Mouse (Mus musculus): ENCODE data around the gene Sirt4. TPM values are rescaled to one million over a fixed set of nuclear protein-coding genes. Genes with fewer than 3 reads are reported as not detected.

Gene Sirt4
- polyA plus RNA-seq, 1 experiment from 2014 or later, result 15.7 TPM

GRCm38 (mm10) chr5:115487353-115487752, 2.8 kb upstream of the Sirt4 start:
- peaks cover 9% of the 10 kb centered on the region; the same call in 1 of the 2 replicates for H3K4me1 ChIP-seq (ENCODE audit: insufficient read depth, low read depth, low read length)
- ATAC-seq, result no peak
- no peaks in the 10 kb centered on the region for H3K36me3 ChIP-seq (ENCODE audit: insufficient read depth, low read length)
- no peaks in the 10 kb centered on the region for H3K9me3 ChIP-seq (ENCODE audit: low read length)
- WGBS, result 71% methylated on average over 8 of the region's 8 CpGs
- H3K9ac ChIP-seq (replicated peaks; ENCODE audit: low read depth), result no peak overlapping the region
- no peak overlapping the region for H3K27ac ChIP-seq (ENCODE audit: low read length)
- H3K4me3 ChIP-seq (ENCODE audit: low read depth, low read length), result no peak overlapping the region
- TF ChIP-seq CTCF (IDR thresholded peaks at IDR 0.05) (no peak), EP300 (IDR thresholded peaks at IDR 0.05) (no peak)
- no peaks in the 10 kb centered on the region for H3K27me3 ChIP-seq (replicated peaks; ENCODE audit: insufficient read depth, low read length)
- no peak overlapping the region for H3K4me2 ChIP-seq (replicated peaks; ENCODE audit: low read depth, low read length)
- DNase-seq (ENCODE audit: low spot score), result no peak

GRCm38 (mm10) chr5:115486726-115487125, 2.2 kb upstream of the Sirt4 start:
- Histone ChIP-seq H3K27ac (ENCODE audit: low read length) (no peak overlapping the region), H3K36me3 (ENCODE audit: insufficient read depth, low read length) (no peaks in the 10 kb centered on the region), H3K9me3 (ENCODE audit: low read length) (no peaks in the 10 kb centered on the region), H3K27me3 (replicated peaks; ENCODE audit: insufficient read depth, low read length) (no peaks in the 10 kb centered on the region), H3K9ac (replicated peaks; ENCODE audit: low read depth) (no peak overlapping the region), H3K4me2 (replicated peaks; ENCODE audit: low read depth, low read length) (no peak overlapping the region), H3K4me3 (ENCODE audit: low read depth, low read length) (no peak overlapping the region), H3K4me1 (ENCODE audit: insufficient read depth, low read depth, low read length) (peaks cover 4% of the 10 kb centered on the region; the same call in 1 of the 2 replicates)
- 39% methylated on average over 4 of the region's 4 CpGs for WGBS
- ATAC-seq (no peak), DNase-seq (ENCODE audit: low spot score) (no peak)
- TF ChIP-seq CTCF (IDR thresholded peaks at IDR 0.05) (no peak), EP300 (IDR thresholded peaks at IDR 0.05) (no peak)

- H3K36me3 ChIP-seq (ENCODE audit: insufficient read depth, low read length), result no peaks in the 10 kb centered on the region
- no peaks in the 10 kb centered on the region for H3K9me3 ChIP-seq (ENCODE audit: low read length)
- H3K27ac ChIP-seq (ENCODE audit: low read length), result no peak overlapping the region
- H3K4me2 ChIP-seq (replicated peaks; ENCODE audit: low read depth, low read length), result no peak overlapping the region
- TF ChIP-seq CTCF (IDR thresholded peaks at IDR 0.05) (no peak), EP300 (IDR thresholded peaks at IDR 0.05) (no peak)
- no peaks in the 10 kb centered on the region for H3K27me3 ChIP-seq (replicated peaks; ENCODE audit: insufficient read depth, low read length)
- WGBS, result 66% methylated on average over 18 of the region's 18 CpGs
- DNase-seq (ENCODE audit: low spot score) (no peak), ATAC-seq (no peak)
- H3K9ac ChIP-seq (replicated peaks; ENCODE audit: low read depth), result no peak overlapping the region
- peaks cover 4% of the 10 kb centered on the region; the same call in 1 of the 2 replicates for H3K4me1 ChIP-seq (ENCODE audit: insufficient read depth, low read depth, low read length)
- H3K4me3 ChIP-seq (ENCODE audit: low read depth, low read length), result no peak overlapping the region
Observed at GRCm38 (mm10) chr5:115485489-115486205, 1.1 kb upstream of the Sirt4 start.

GRCm38 (mm10) chr5:115484996-115485395, 471 bp upstream of the Sirt4 start:
- Histone ChIP-seq H3K27ac (ENCODE audit: low read length) (peak overlapping the region; percentile 84; the same call in 1 of the 2 replicates), H3K4me1 (ENCODE audit: insufficient read depth, low read depth, low read length) (peaks cover 4% of the 10 kb centered on the region; the same call in 1 of the 2 replicates), H3K4me2 (replicated peaks; ENCODE audit: low read depth, low read length) (peak overlapping the region; percentile 61; the same call in 1 of the 2 replicates), H3K27me3 (replicated peaks; ENCODE audit: insufficient read depth, low read length) (no peaks in the 10 kb centered on the region), H3K9me3 (ENCODE audit: low read length) (no peaks in the 10 kb centered on the region), H3K9ac (replicated peaks; ENCODE audit: low read depth) (no peak overlapping the region; the same call in 1 of the 2 replicates), H3K36me3 (ENCODE audit: insufficient read depth, low read length) (no peaks in the 10 kb centered on the region), H3K4me3 (ENCODE audit: low read depth, low read length) (peak overlapping the region; percentile 42; the same call in 1 of the 2 replicates)
- no peak for TF ChIP-seq CTCF (IDR thresholded peaks at IDR 0.05)
- no peak for TF ChIP-seq EP300 (IDR thresholded peaks at IDR 0.05)
- no peak for DNase-seq (ENCODE audit: low spot score)
- 62% methylated on average over 5 of the region's 5 CpGs for WGBS
- ATAC-seq, result no peak

- WGBS, result 57% methylated on average over 6 of the region's 6 CpGs
- no peaks in the 10 kb centered on the region; the same call in 1 of the 2 replicates for H3K4me1 ChIP-seq (ENCODE audit: insufficient read depth, low read depth, low read length)
- H3K36me3 ChIP-seq (ENCODE audit: insufficient read depth, low read length), result 0 out of 2 replicates have a peak, but pooled peaks cover 3% of the 10 kb centered on the region
- H3K4me3 ChIP-seq (ENCODE audit: low read depth, low read length), result no peak overlapping the region
- H3K4me2 ChIP-seq (replicated peaks; ENCODE audit: low read depth, low read length), result no peak overlapping the region; the same call in 1 of the 2 replicates
- no peaks in the 10 kb centered on the region for H3K27me3 ChIP-seq (replicated peaks; ENCODE audit: insufficient read depth, low read length)
- TF ChIP-seq CTCF (IDR thresholded peaks at IDR 0.05) (0 out of 2 replicates have a peak, but pooled peaks have one; percentile 6), EP300 (IDR thresholded peaks at IDR 0.05) (no peak)
- H3K9ac ChIP-seq (replicated peaks; ENCODE audit: low read depth), result no peak overlapping the region
- no peaks in the 10 kb centered on the region for H3K9me3 ChIP-seq (ENCODE audit: low read length)
- no peak overlapping the region for H3K27ac ChIP-seq (ENCODE audit: low read length)
- DNase-seq (ENCODE audit: low spot score) (no peak), ATAC-seq (no peak)
Observed at GRCm38 (mm10) chr5:115483385-115483784, 1.1 kb downstream of the Sirt4 start.

GRCm38 (mm10) chr5:115482390-115483265, 1.9 kb downstream of the Sirt4 start:
- DNase-seq (ENCODE audit: low spot score) (no peak), ATAC-seq (no peak)
- Histone ChIP-seq H3K4me3 (ENCODE audit: low read depth, low read length) (no peak overlapping the region), H3K36me3 (ENCODE audit: insufficient read depth, low read length) (0 out of 2 replicates have a peak, but pooled peaks cover 3% of the 10 kb centered on the region), H3K4me1 (ENCODE audit: insufficient read depth, low read depth, low read length) (no peaks in the 10 kb centered on the region; the same call in 1 of the 2 replicates), H3K9me3 (ENCODE audit: low read length) (no peaks in the 10 kb centered on the region), H3K9ac (replicated peaks; ENCODE audit: low read depth) (no peak overlapping the region), H3K27me3 (replicated peaks; ENCODE audit: insufficient read depth, low read length) (no peaks in the 10 kb centered on the region), H3K27ac (ENCODE audit: low read length) (no peak overlapping the region), H3K4me2 (replicated peaks; ENCODE audit: low read depth, low read length) (no peak overlapping the region)
- WGBS, result 53% methylated on average over 38 of the region's 38 CpGs
- TF ChIP-seq CTCF (IDR thresholded peaks at IDR 0.05) (no peak), EP300 (IDR thresholded peaks at IDR 0.05) (no peak)
